Mouse (Mus musculus) CH12.LX (cell line): ENCODE results near the gene Tll2. TPM values are rescaled to one million over a fixed set of nuclear protein-coding genes. Genes with fewer than 3 reads are reported as not detected.

ENCODE experiments used
- DNase-seq: peaks from one replicate; pipeline ENCODE4 v3.0.0-alpha.2; 2013; ENCODE audit errors: extremely low read depth
- H3K27ac ChIP-seq: 2 replicates; pipeline ENCODE4 v1.5.1; 2012; ENCODE audit warnings: low read depth, mild to moderate bottlenecking, control low read depth, moderate library complexity; ENCODE audit not compliant: insufficient read depth
- H3K27me3 ChIP-seq: replicated peaks from 2 replicates; pipeline ENCODE3; 2012; ENCODE audit warnings: inconsistent platforms
- H3K36me3 ChIP-seq, 2 experiments: replicated peaks in 1 of 2; 2 replicates each; pipeline versions ENCODE3 to v1.6.1; 2012; ENCODE audit warnings: inconsistent platforms in 1 of 2, low read length in 1 of 2, mild to moderate bottlenecking in 1 of 2, mixed read lengths in 1 of 2, moderate library complexity in 1 of 2; ENCODE audit not compliant: control insufficient read depth in 1 of 2, insufficient read depth in 1 of 2
- H3K4me1 ChIP-seq, 2 experiments: 2 replicates each; pipeline ENCODE4 v1.6.1; 2012; ENCODE audit warnings: inconsistent platforms in 1 of 2, moderate library complexity in 1 of 2; ENCODE audit not compliant: insufficient read depth in 2 of 2, control insufficient read depth in 1 of 2
- H3K4me2 ChIP-seq: 2 replicates; pipeline ENCODE4 v1.6.1; 2012; ENCODE audit warnings: low read depth, mild to moderate bottlenecking, control low read depth; ENCODE audit not compliant: poor library complexity, insufficient read depth, severe bottlenecking
- H3K4me3 ChIP-seq, 3 experiments: fragments of 150-350 bp in 1 of 3; sonication (generic) in 1 of 3; replicated peaks in 1 of 3; 2 replicates each; pipeline versions ENCODE3 to v1.5.1; 2011 to 2012; ENCODE audit warnings: low read depth in 2 of 3, low read length in 2 of 3, mild to moderate bottlenecking in 2 of 3, moderate library complexity in 2 of 3, control low read depth in 1 of 3, improper control_type of control experiment in 1 of 3, inconsistent platforms in 1 of 3, mixed read lengths in 1 of 3; ENCODE audit not compliant: poor library complexity in 1 of 3
- H3K79me2 ChIP-seq: replicated peaks from 2 replicates; pipeline ENCODE4 v1.6.1; 2012; ENCODE audit warnings: mild to moderate bottlenecking, moderate library complexity; ENCODE audit not compliant: control insufficient read depth, poor library complexity, insufficient read depth, severe bottlenecking; ENCODE audit errors: extremely low read depth
- H3K9ac ChIP-seq: 2 replicates; pipeline ENCODE4 v1.6.1; 2012; ENCODE audit warnings: low read depth, mild to moderate bottlenecking, control low read depth, moderate library complexity; ENCODE audit not compliant: insufficient read depth
- H3K9me3 ChIP-seq: replicated peaks from 2 replicates; pipeline ENCODE3; 2012; ENCODE audit warnings: low read length, inconsistent platforms, mixed read lengths
- BHLHE40 ChIP-seq: IDR thresholded peaks from 2 replicates; pipeline ENCODE4 v1.6.1; 2011; ENCODE audit warnings: mild to moderate bottlenecking, low read depth, low read length, improper control_type of control experiment
- CHD1 ChIP-seq: IDR thresholded peaks from 2 replicates; pipeline ENCODE4 v1.6.1; 2012; ENCODE audit warnings: low read depth, low read length, improper control_type of control experiment, inconsistent platforms
- E2F4 ChIP-seq: IDR thresholded peaks from 2 replicates; pipeline ENCODE4 v1.6.1; 2011; ENCODE audit warnings: low read depth, low read length, improper control_type of control experiment; ENCODE audit not compliant: insufficient replicate concordance
- ETS1 ChIP-seq: conservative IDR thresholded peaks from 2 replicates; pipeline ENCODE4 v1.6.1; 2012; ENCODE audit warnings: low read depth, mild to moderate bottlenecking, inconsistent platforms, low read length, improper control_type of control experiment, moderate library complexity
- GABPA ChIP-seq: IDR thresholded peaks from 2 replicates; pipeline ENCODE4 v1.6.1; 2012; ENCODE audit warnings: low read depth, low read length, improper control_type of control experiment, inconsistent platforms; ENCODE audit not compliant: insufficient replicate concordance
- HCFC1 ChIP-seq: IDR thresholded peaks from 2 replicates; pipeline ENCODE4 v1.6.1; 2012; ENCODE audit warnings: low read depth, mild to moderate bottlenecking, inconsistent platforms, low read length, improper control_type of control experiment
- JUND ChIP-seq: conservative IDR thresholded peaks from 2 replicates; pipeline ENCODE4 v1.6.1; 2011; ENCODE audit warnings: low read depth, low read length, improper control_type of control experiment
- KAT2A ChIP-seq: IDR thresholded peaks from 2 replicates; pipeline ENCODE4 v1.6.1; 2012; ENCODE audit warnings: low read length, improper control_type of control experiment, inconsistent platforms; ENCODE audit not compliant: insufficient replicate concordance
- MAFK ChIP-seq: IDR thresholded peaks from 2 replicates; pipeline ENCODE4 v1.6.1; 2011; ENCODE audit warnings: low read length, improper control_type of control experiment; ENCODE audit not compliant: insufficient replicate concordance
- MAX ChIP-seq: IDR thresholded peaks from 2 replicates; pipeline ENCODE4 v1.6.1; 2011; ENCODE audit warnings: low read length, improper control_type of control experiment
- MAZ ChIP-seq: IDR thresholded peaks from 2 replicates; pipeline ENCODE4 v1.6.1; 2012; ENCODE audit warnings: low read depth, mild to moderate bottlenecking, inconsistent platforms, low read length, improper control_type of control experiment, moderate library complexity
- MEF2A ChIP-seq: IDR thresholded peaks from 2 replicates; pipeline ENCODE4 v1.6.1; 2014; ENCODE audit warnings: low read depth, mild to moderate bottlenecking, inconsistent platforms, low read length, improper control_type of control experiment, borderline replicate concordance
- MXI1 ChIP-seq: IDR thresholded peaks from 2 replicates; pipeline ENCODE4 v1.6.1; 2011; ENCODE audit warnings: mild to moderate bottlenecking, low read depth, low read length, improper control_type of control experiment
- NELFE ChIP-seq: IDR thresholded peaks from 2 replicates; pipeline ENCODE4 v1.6.1; 2011; ENCODE audit warnings: low read depth, low read length, improper control_type of control experiment
- PAX5 ChIP-seq: IDR thresholded peaks from 2 replicates; pipeline ENCODE4 v1.6.1; 2012; ENCODE audit warnings: low read length, inconsistent platforms, mixed read lengths
- POLR2AphosphoS2 ChIP-seq: IDR thresholded peaks from 2 replicates; pipeline ENCODE4 v1.6.1; 2011; ENCODE audit warnings: low read depth, low read length, improper control_type of control experiment
- RCOR1 ChIP-seq: conservative IDR thresholded peaks from 2 replicates; pipeline ENCODE4 v1.6.1; 2012; ENCODE audit warnings: low read depth, mild to moderate bottlenecking, inconsistent platforms, low read length, improper control_type of control experiment
- SIN3A ChIP-seq: IDR thresholded peaks from 2 replicates; pipeline ENCODE4 v1.6.1; 2012; ENCODE audit warnings: low read length, improper control_type of control experiment, inconsistent platforms
- SMC3 ChIP-seq: IDR thresholded peaks from 2 replicates; pipeline ENCODE4 v1.6.1; 2011; ENCODE audit warnings: low read depth, low read length, improper control_type of control experiment
- TBP ChIP-seq: conservative IDR thresholded peaks from 2 replicates; pipeline ENCODE4 v1.6.1; 2011; ENCODE audit warnings: low read depth, low read length, improper control_type of control experiment
- TCF12 ChIP-seq: IDR thresholded peaks from 2 replicates; pipeline ENCODE4 v1.6.1; 2014; ENCODE audit warnings: low read depth, mild to moderate bottlenecking, inconsistent platforms, low read length, improper control_type of control experiment
- UBTF ChIP-seq: IDR thresholded peaks from 2 replicates; pipeline ENCODE4 v1.6.1; 2012; ENCODE audit warnings: low read depth, mild to moderate bottlenecking, inconsistent platforms, low read length, improper control_type of control experiment, moderate library complexity
- USF1 ChIP-seq: IDR thresholded peaks from 2 replicates; pipeline ENCODE4 v1.6.1; 2014; ENCODE audit warnings: low read depth, mild to moderate bottlenecking, inconsistent platforms, low read length, improper control_type of control experiment
- ZC3H11A ChIP-seq: IDR thresholded peaks from 2 replicates; pipeline ENCODE4 v1.6.1; 2012; ENCODE audit warnings: low read depth, mild to moderate bottlenecking, inconsistent platforms, low read length, improper control_type of control experiment
- ZKSCAN1 ChIP-seq: IDR thresholded peaks from 2 replicates; pipeline ENCODE4 v1.6.1; 2012; ENCODE audit warnings: low read depth, inconsistent platforms, low read length, improper control_type of control experiment, borderline replicate concordance
- ZMIZ1 ChIP-seq: IDR thresholded peaks from 2 replicates; pipeline ENCODE4 v1.6.1; 2012; ENCODE audit warnings: low read depth, mild to moderate bottlenecking, inconsistent platforms, low read length, improper control_type of control experiment
- dilution Hi-C: fragments of 300-500 bp; cut with MboI; formaldehyde crosslinking; loops from 2 replicates; pipeline ENCODE4 v1.14.3; 2020; ENCODE audit warnings: low sequenced_read_pairs; ENCODE audit not compliant: extremely low pct_unique_long_range_greater_than_20kb, extremely low pct_ligation_motif_present
- in situ Hi-C: fragments of 300-500 bp; cut with MboI; formaldehyde crosslinking; loops from 3 replicates; pipeline ENCODE4 v1.14.3; 2019; ENCODE audit warnings: low sequenced_read_pairs, low pct_ligation_motif_present, low pct_unique_long_range_greater_than_20kb, mixed read lengths
- polyA plus RNA-seq: library from polyadenylated mRNA; unstranded; fragments of >175 nt; gene quantifications from 2 replicates; pipeline ENCODE4 v1.2.1, GENCODE M21; 2012; ENCODE audit warnings: low read depth; ENCODE audit not compliant: insufficient read length
- total RNA-seq, 2 experiments: library from RNA; depleted of rRNA; stranded (reverse); fragments of 300-350 nt in 1 of 2; fragments of >200 nt in 1 of 2; gene quantifications; 2 replicates each; pipeline ENCODE4 v1.2.3; 2012 to 2014

Tll2 gene
- total and polyA plus RNA-seq, 3 experiments, result not detected

DNA sequence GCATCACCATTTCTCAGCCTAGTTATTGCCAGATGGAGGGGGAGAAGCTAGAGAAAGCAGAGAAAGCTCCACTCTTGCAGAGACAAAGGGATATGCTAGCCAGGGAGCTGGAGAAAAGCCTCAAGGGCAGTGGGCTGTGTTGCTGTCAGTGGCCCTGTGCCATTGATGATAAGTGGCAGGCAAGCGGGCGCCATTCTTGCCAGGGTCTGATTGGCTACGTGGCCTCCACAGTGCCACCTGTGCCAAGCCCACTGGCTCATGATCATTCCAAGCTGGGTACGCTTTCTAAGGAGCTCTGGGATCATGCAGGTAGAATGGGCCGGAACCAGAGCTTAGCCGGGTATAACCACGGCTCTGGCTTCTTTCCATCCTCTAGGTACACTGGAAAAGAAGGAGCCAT, 105.8 kb downstream of the Tll2 start:
- H3K36me3 ChIP-seq, result no peaks in the 10 kb centered on the region
- in situ Hi-C loops, result no loop called here
- no peak for DNase-seq
- H3K4me1 ChIP-seq, result peaks cover 3 to 13% of the 10 kb centered on the region in 2 experiments; a peak in 3 of 4 replicates
- H3K9me3 ChIP-seq, result no peaks in the 10 kb centered on the region
- H3K4me3 ChIP-seq, result no peak overlapping the region
- H3K27me3 ChIP-seq, result peaks cover 29% of the 10 kb centered on the region
- no peak overlapping the region for H3K4me2 ChIP-seq
- no peaks in the 10 kb centered on the region for H3K79me2 ChIP-seq
- H3K27ac ChIP-seq, result no peak overlapping the region
- TF ChIP-seq GABPA (no peak), ZC3H11A (no peak), MEF2A (no peak), HCFC1 (no peak), USF1 (no peak), RCOR1 (no peak), TCF12 (no peak), SMC3 (no peak), SIN3A (no peak), JUND (no peak), TBP (no peak), CHD1 (no peak), MAX (no peak), ETS1 (no peak), BHLHE40 (no peak), ZKSCAN1 (no peak), MXI1 (no peak), ZMIZ1 (no peak), MAFK (no peak), KAT2A (no peak)
- dilution Hi-C loops, result no loop called here
- no peak overlapping the region for H3K9ac ChIP-seq

DNA sequence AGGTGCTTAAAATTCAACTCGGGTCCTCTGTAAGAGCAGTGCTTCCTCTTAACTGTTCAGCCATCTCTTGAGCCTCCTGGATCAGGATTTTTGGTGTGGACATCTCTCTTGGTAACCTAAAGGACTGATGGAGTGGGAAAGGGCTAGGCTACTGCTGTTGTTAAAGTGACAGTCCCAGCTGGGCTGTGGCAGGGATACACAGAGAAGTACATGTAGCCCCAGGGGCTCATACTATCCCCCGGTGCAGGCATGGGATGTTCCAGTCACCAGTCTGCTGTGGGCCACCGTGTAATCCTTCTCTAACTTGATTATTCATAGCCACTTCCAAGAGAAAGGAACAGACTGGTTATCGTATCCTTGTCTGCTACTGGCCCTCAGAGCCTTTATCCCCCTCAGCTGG, 109.6 kb downstream of the Tll2 start:
- Histone ChIP-seq H3K4me2 (no peak overlapping the region), H3K4me1 (peaks cover 3 to 9% of the 10 kb centered on the region in 2 experiments; a peak in 3 of 4 replicates), H3K27me3 (peaks cover 32% of the 10 kb centered on the region), H3K27ac (no peak overlapping the region), H3K9ac (no peak overlapping the region), H3K9me3 (no peaks in the 10 kb centered on the region), H3K79me2 (no peaks in the 10 kb centered on the region), H3K36me3 (no peaks in the 10 kb centered on the region), H3K4me3 (no peak overlapping the region)
- no peak for DNase-seq
- in situ Hi-C loops (loop anchor here (10.0 kb wide), 1 partner anchor 98 kb away; no protein-coding TSS in a partner anchor), dilution Hi-C loops (no loop called here)
- no peak for TF ChIP-seq E2F4
- TF ChIP-seq MAZ, result no peak
- no peak for TF ChIP-seq SIN3A
- TF ChIP-seq UBTF, result no peak
- TF ChIP-seq PAX5, result no peak
- TF ChIP-seq POLR2AphosphoS2, result no peak
- TF ChIP-seq SMC3, result no peak
- TF ChIP-seq NELFE, result no peak
- no peak for TF ChIP-seq GABPA
- no peak for TF ChIP-seq RCOR1
- TF ChIP-seq MEF2A, result no peak
- TF ChIP-seq JUND, result no peak
- TF ChIP-seq MAFK, result no peak
